Mouse (Mus musculus): ENCODE results near the gene Adk. TPM values are rescaled to one million over a fixed set of nuclear protein-coding genes. Genes with fewer than 3 reads are reported as not detected.
A peak's percentile ranks its signal among the peaks of the same experiment; 100 is the strongest.

The Adk gene
- polyA plus RNA-seq, 1 experiment from 2014 or later = 230 TPM

- no peak overlapping the region for H3K4me3 ChIP-seq (replicated peaks)
- no peaks in the 10 kb centered on the region for H3K36me3 ChIP-seq
- no peak overlapping the region for H3K9ac ChIP-seq
- H3K4me1 ChIP-seq (replicated peaks) = peaks cover 16% of the 10 kb centered on the region
- no peaks in the 10 kb centered on the region for H3K27me3 ChIP-seq (replicated peaks)
- no peak for ATAC-seq
- 52% methylated on average over 3 of the region's 3 CpGs for WGBS
- H3K4me2 ChIP-seq (replicated peaks) = no peak overlapping the region
- H3K9me3 ChIP-seq = no peaks in the 10 kb centered on the region
- H3K27ac ChIP-seq = no peak overlapping the region
These were observed 21.6 kb downstream of the Adk start for GRCm38 (mm10) chr14:21073981-21074380.

- Histone ChIP-seq H3K27me3 (replicated peaks) (no peaks in the 10 kb centered on the region), H3K36me3 (no peaks in the 10 kb centered on the region), H3K27ac (0 out of 2 replicates have a peak overlapping the region, but pooled peaks have one; percentile 11), H3K4me3 (replicated peaks) (peak overlapping the region; percentile 63; the same call in 1 of the 2 replicates), H3K9me3 (no peaks in the 10 kb centered on the region), H3K4me1 (replicated peaks) (peaks cover 16% of the 10 kb centered on the region), H3K4me2 (replicated peaks) (peak overlapping the region; percentile 78), H3K9ac (no peak overlapping the region)
- 27% methylated on average over 11 of the region's 11 CpGs for WGBS
- ATAC-seq = no peak
These were observed 22.3 kb downstream of the Adk start for GRCm38 (mm10) chr14:21074398-21075320.

- Histone ChIP-seq H3K27ac (peak overlapping the region; percentile 86), H3K9me3 (no peaks in the 10 kb centered on the region), H3K27me3 (replicated peaks) (no peaks in the 10 kb centered on the region), H3K36me3 (no peaks in the 10 kb centered on the region), H3K4me3 (replicated peaks) (peak overlapping the region; percentile 63), H3K4me2 (replicated peaks) (peak overlapping the region; percentile 78), H3K4me1 (replicated peaks) (peaks cover 16% of the 10 kb centered on the region), H3K9ac (peak overlapping the region; percentile 78)
- WGBS = under 1% methylated on average over 48 of the region's 59 CpGs
- ATAC-seq = peak; percentile 99
These were observed 23.6 kb downstream of the Adk start for GRCm38 (mm10) chr14:21075751-21076500.

GRCm38 (mm10) chr14:21076501-21077194 is 24.3 kb downstream of the Adk start:
- H3K9ac ChIP-seq = peak overlapping the region; percentile 78
- ATAC-seq = peak; percentile 30
- no peaks in the 10 kb centered on the region for H3K36me3 ChIP-seq

GRCm38 (mm10) chr14:21077939-21078338 is 25.6 kb downstream of the Adk start:
- Histone ChIP-seq H3K9me3 (no peaks in the 10 kb centered on the region), H3K4me2 (replicated peaks) (no peak overlapping the region)
- 79% methylated on average over 4 of the region's 4 CpGs for WGBS

More at GRCm38 (mm10) chr14:21076501-21077194, 24.3 kb downstream of the Adk start:
- 34% methylated on average over 7 of the region's 7 CpGs for WGBS
- Histone ChIP-seq H3K27me3 (replicated peaks) (no peaks in the 10 kb centered on the region), H3K4me1 (replicated peaks) (peaks cover 16% of the 10 kb centered on the region), H3K9me3 (no peaks in the 10 kb centered on the region), H3K27ac (no peak overlapping the region; the same call in 1 of the 2 replicates), H3K4me3 (replicated peaks) (peak overlapping the region; percentile 63), H3K4me2 (replicated peaks) (peak overlapping the region; percentile 78)

GRCm38 (mm10) chr14:21078511-21078910 is 26.1 kb downstream of the Adk start:
- H3K4me2 ChIP-seq (replicated peaks) = no peak overlapping the region
- H3K4me1 ChIP-seq (replicated peaks) = peaks cover 16% of the 10 kb centered on the region
- H3K27ac ChIP-seq = no peak overlapping the region
- ATAC-seq = no peak
- no peak overlapping the region for H3K9ac ChIP-seq
- H3K27me3 ChIP-seq (replicated peaks) = no peaks in the 10 kb centered on the region
- no peaks in the 10 kb centered on the region for H3K36me3 ChIP-seq
- H3K9me3 ChIP-seq = no peaks in the 10 kb centered on the region
- H3K4me3 ChIP-seq (replicated peaks) = no peak overlapping the region

More at GRCm38 (mm10) chr14:21077939-21078338, 25.6 kb downstream of the Adk start:
- Histone ChIP-seq H3K4me3 (replicated peaks) (no peak overlapping the region), H3K9ac (no peak overlapping the region), H3K27ac (no peak overlapping the region), H3K27me3 (replicated peaks) (no peaks in the 10 kb centered on the region), H3K4me1 (replicated peaks) (peaks cover 16% of the 10 kb centered on the region), H3K36me3 (no peaks in the 10 kb centered on the region)
- ATAC-seq = no peak

GRCm38 (mm10) chr14:21082823-21083222 is 30.4 kb downstream of the Adk start:
- Histone ChIP-seq H3K36me3 (no peaks in the 10 kb centered on the region), H3K9me3 (no peaks in the 10 kb centered on the region), H3K4me3 (replicated peaks) (no peak overlapping the region), H3K4me1 (replicated peaks) (peaks cover 14% of the 10 kb centered on the region), H3K9ac (no peak overlapping the region), H3K4me2 (replicated peaks) (no peak overlapping the region), H3K27me3 (replicated peaks) (no peaks in the 10 kb centered on the region), H3K27ac (no peak overlapping the region)
- ATAC-seq = no peak
- 61% methylated on average over 1 of the region's 1 CpGs for WGBS

GRCm38 (mm10) chr14:21085666-21086065 is 33.3 kb downstream of the Adk start:
- Histone ChIP-seq H3K27me3 (replicated peaks) (no peaks in the 10 kb centered on the region), H3K9me3 (no peaks in the 10 kb centered on the region), H3K27ac (no peak overlapping the region), H3K4me1 (replicated peaks) (peaks cover 26% of the 10 kb centered on the region), H3K4me2 (replicated peaks) (no peak overlapping the region), H3K4me3 (replicated peaks) (no peak overlapping the region), H3K36me3 (no peaks in the 10 kb centered on the region), H3K9ac (no peak overlapping the region)
- WGBS = 73% methylated on average over 5 of the region's 5 CpGs
- ATAC-seq = no peak

- no peaks in the 10 kb centered on the region for H3K36me3 ChIP-seq
- no peak overlapping the region for H3K27ac ChIP-seq
- 25% methylated on average over 2 of the region's 2 CpGs for WGBS
These were observed 33.7 kb downstream of the Adk start for GRCm38 (mm10) chr14:21086106-21086505.

GRCm38 (mm10) chr14:21086827-21087351 is 34.5 kb downstream of the Adk start:
- ATAC-seq = no peak
- peaks cover 26% of the 10 kb centered on the region for H3K4me1 ChIP-seq (replicated peaks)
- H3K9me3 ChIP-seq = no peaks in the 10 kb centered on the region
- no peak overlapping the region for H3K4me2 ChIP-seq (replicated peaks)
- peak overlapping the region; percentile 74 for H3K27ac ChIP-seq
- no peaks in the 10 kb centered on the region for H3K27me3 ChIP-seq (replicated peaks)
- no peaks in the 10 kb centered on the region for H3K36me3 ChIP-seq
- 29% methylated on average over 7 of the region's 7 CpGs for WGBS
- H3K9ac ChIP-seq = no peak overlapping the region
- no peak overlapping the region for H3K4me3 ChIP-seq (replicated peaks)

More at GRCm38 (mm10) chr14:21086106-21086505, 33.7 kb downstream of the Adk start:
- Histone ChIP-seq H3K4me2 (replicated peaks) (no peak overlapping the region), H3K9ac (no peak overlapping the region), H3K9me3 (no peaks in the 10 kb centered on the region), H3K4me3 (replicated peaks) (no peak overlapping the region), H3K4me1 (replicated peaks) (peaks cover 26% of the 10 kb centered on the region), H3K27me3 (replicated peaks) (no peaks in the 10 kb centered on the region)
- no peak for ATAC-seq

- Histone ChIP-seq H3K4me3 (replicated peaks) (no peak overlapping the region), H3K9ac (no peak overlapping the region), H3K4me2 (replicated peaks) (no peak overlapping the region), H3K9me3 (no peaks in the 10 kb centered on the region), H3K27ac (peak overlapping the region; percentile 74), H3K27me3 (replicated peaks) (no peaks in the 10 kb centered on the region), H3K4me1 (replicated peaks) (peaks cover 26% of the 10 kb centered on the region), H3K36me3 (no peaks in the 10 kb centered on the region)
- no peak for ATAC-seq
- 45% methylated on average over 4 of the region's 4 CpGs for WGBS
These were observed 35.2 kb downstream of the Adk start for GRCm38 (mm10) chr14:21087390-21088060.
